Mouse (Mus musculus) retina, postnatal 1 day (tissue): ENCODE results near the gene Gm42372.

Source experiments
- DNase-seq: peaks from one replicate; pipeline ENCODE4 v3.0.0-alpha.2; 2012

Gene Gm42372

DNA sequence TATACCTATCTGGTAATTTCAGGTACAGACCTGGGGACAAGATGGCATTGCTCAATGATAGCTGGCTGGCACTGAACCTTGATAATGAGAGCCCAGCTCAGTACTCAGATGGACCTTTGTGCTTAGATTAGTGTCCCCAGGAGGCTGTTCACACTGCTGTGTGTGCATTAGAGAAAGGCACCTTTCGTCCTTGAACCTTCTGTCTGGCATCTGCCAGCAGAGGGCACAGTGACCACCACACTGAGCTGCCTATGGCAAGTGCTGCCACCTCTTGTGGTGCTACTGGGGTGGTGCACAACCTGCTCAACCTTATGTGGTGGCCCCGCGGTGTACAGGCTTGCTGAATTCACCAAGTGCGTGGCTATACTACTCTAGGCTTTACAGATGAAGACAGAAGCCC is 24.4 kb downstream of the Gm42372 start:
- peak; percentile 56 for DNase-seq

DNA sequence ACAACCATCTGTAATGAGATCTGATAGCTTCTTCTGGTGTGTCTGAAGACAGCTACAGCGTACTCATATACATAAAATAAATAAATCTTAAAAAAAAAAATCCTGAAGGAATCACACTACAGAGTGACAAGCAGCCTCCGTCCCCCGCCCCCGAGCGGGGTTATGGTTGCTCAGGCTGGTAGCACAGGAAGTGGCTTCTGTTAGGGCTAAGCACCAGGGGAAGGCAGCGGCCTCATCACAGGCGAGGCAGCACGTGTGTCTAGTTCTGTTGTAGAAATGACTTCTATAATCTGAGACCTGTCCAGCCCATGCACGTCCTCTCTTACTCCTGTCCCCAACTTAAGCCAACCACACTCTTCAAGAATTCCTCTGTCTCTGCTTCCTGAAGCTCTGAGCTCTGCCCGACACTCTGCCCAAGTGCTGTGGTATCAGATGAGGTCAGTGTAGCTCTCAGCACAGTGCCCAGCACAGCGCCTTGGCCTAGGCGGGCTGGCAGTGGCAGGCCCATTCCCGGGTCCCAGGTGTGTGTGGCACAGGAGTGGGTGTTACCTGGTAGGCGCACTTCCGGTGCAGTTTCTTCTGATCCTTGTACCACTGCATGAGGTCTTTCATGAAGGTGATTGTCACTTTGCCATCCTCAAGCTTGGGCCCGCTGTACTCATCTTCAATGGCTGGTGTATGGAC is 26.6 kb downstream of the Gm42372 start:
- DNase-seq = no peak

DNA sequence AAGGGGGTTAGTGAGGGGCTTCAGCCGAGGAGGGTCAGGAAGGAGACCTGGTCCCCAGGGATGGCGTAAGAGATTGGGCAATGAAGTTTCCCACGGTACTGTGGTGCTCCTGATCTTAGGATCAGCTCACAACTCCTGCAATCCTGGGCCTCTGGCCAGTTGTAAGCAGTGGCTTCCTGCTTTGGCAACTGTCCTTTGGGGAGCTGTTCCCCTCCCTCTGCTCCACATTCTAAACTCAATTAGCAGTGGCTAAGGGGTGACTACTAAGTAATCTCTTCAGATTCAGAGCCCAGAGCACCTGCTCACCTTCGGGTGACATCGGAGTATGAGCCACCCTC is 27.1 kb downstream of the Gm42372 start:
- no peak for DNase-seq

DNA sequence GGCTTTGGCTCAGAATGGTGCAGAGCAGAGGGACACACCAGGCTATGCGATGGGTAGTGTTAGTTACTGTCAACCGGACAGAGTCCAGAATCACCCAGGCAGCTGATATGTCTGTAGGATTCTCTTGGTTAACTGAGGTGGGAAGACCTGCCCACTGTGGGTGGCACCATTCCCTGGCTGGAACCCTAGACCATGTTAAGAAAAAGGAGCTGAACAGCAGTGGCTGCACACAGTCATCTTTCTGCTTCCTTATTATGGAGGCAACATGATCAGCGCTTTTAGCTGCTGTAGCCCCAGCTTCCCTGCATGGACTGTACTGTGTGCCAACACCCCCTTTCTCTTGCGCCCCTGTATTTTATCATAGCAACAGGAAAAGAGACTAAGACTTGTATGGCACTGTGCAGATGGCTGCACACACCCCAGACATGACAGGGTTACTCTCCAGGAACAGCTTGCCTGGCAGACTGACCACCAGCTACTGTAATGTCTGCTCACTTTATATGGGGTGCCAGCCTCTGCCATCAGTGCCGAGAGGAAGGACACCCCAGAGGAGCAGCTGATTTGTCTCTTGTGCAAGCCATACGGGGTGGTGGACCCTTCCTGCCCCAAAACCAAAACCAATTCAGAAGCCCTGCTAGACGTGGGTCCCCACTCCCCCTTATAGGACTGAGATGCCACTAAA is 29.2 kb downstream of the Gm42372 start:
- DNase-seq = no peak

DNA sequence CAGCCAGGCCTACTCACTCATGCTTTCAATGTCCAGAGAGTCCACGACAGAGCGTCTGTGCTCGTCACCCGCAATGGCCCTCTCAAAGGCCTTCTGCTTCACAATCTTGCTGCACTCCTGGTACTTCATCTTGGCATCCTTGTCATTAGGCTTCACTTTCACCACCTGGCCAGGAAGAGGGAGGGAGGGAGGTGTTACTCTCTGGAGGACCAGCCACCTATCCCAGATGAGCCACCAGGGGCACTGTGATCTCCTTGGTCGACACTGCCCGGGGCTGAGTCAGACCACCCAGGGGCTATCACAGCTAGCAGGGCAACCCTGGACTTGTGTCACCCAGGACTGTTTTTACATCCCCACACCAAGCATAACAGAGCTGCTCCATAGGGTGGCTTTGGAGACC is 32.5 kb downstream of the Gm42372 start:
- no peak for DNase-seq

DNA sequence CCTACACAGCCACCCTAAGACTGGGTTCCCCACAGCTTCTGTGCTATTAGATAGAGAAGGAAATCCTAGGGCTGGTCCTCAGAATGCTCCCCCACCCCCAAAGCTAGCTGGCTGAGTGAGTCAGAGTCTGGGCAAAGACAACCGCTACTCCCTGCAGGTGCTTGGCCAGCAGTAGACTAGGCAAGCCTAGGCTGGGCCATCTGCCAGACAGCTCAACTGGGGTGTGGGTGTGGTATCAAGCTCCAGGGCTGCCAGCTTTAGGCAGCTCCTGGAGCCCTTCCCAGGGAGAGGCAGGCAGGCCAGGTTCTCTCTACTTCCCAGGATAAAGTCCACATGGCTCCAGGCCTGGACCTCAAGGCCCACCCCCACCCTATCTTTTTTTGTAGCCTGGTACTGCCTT is 34.1 kb downstream of the Gm42372 start:
- DNase-seq = no peak

DNA sequence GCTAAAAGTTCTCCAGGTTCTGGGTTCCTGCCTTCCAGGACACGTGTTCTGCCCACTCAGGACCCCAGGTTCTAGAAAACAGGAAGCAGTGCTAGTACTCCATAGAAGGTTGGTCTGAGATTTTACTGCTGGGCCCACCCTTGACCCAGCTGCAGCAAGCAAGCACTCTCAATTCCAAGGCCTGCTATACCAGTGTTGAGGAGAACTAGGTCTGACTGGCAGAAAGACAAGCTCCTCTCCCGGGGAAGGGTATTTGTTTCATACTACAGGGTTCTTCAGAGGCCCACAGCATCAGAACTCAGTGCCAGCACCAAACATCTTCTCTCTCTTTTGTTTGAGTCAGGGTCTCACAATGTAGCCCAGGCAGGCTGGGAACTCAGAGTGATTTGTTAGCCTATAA is 35.0 kb downstream of the Gm42372 start:
- no peak for DNase-seq

DNA sequence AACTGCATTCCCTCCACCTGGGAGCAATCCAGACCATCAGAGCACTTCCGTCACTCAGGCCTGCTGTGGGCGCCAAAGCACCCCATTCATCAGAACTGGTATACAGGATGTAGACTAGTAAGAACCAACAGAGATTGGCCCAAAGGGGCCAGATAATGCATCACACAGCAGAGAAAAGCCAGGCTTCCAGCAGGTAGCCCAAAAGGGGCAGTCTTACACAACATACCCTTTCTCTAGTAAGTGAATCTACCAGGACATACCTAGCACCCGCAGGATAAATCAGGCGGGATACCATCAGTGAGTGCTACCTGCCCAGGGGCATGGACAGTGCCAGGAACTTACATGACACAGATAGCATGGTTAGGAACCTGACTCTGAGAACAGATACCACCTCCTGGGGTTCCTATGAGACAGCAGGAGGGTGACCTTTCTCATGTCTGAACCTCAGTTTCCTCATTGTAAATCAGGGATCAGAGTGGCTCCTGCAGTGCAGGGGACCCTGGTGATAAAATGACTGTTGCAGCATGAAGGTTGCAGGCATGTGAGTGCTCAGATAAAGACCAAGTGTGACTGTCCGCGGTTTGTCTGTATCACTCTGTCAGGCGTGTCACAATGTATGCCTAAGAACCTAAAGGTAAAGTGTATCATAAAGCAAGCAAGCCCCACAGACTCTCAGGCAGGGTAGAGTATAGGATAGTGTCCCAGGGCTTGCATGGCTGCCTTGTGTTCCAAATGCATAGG is 36.7 kb downstream of the Gm42372 start:
- no peak for DNase-seq

DNA sequence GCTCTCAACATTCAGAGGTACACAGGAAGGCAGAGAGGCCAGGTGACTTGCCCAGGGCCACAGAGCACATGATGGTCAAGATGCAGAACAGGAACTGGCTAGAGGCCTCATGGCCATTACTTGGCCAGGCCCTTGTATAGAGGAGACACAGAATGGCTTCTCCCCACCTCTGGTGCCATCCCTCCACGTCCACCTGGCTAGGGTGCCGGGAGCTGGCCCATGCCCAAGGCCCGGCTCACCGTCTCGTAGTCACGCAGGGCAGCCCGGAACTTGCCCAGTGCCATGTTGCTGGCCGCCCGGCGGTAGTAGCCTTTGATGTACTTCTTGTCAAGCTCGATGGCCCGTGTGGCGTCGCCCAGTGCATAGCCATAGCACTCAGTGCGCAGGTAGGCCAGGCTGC is 39.3 kb downstream of the Gm42372 start:
- DNase-seq = no peak

DNA sequence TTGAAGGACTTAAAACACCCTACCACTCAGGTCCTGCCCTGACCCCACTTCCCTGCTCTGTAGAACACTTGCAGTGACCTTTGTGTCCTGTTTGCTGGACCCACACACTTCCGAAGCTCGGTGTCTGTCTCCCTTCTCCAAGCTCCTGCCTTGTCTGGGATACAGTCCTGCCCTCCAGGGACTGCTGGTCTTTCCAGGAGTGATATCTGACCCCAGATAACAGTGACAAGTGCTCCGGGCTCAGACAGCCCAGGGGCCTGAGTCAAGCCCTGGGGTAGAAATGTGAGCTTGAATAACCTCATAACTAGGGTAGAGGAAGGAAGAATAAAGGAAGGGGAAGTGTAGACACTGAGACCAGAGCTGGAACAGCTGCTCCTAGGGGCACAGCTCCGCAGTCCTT is 40.8 kb downstream of the Gm42372 start:
- no peak for DNase-seq

DNA sequence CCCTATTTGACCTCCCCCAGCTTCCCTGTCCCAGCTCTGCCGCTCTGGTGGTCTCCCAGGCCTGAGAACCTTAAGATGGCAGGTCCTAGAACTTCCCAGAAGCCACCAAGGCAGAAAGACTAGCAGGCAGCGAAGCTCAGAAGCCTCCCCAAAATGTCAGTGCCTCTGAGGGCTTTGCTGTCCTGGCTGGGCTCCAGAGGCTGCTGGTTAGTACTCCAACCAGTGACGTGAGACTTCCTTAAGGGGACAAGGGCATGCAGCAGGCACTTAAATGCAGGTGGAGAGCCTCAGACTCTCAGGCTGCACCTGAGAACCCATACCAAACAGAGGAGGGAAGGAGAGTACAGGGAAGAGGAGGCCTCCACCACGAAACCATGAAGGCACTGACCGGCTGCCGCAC is 41.3 kb downstream of the Gm42372 start:
- DNase-seq = no peak

DNA sequence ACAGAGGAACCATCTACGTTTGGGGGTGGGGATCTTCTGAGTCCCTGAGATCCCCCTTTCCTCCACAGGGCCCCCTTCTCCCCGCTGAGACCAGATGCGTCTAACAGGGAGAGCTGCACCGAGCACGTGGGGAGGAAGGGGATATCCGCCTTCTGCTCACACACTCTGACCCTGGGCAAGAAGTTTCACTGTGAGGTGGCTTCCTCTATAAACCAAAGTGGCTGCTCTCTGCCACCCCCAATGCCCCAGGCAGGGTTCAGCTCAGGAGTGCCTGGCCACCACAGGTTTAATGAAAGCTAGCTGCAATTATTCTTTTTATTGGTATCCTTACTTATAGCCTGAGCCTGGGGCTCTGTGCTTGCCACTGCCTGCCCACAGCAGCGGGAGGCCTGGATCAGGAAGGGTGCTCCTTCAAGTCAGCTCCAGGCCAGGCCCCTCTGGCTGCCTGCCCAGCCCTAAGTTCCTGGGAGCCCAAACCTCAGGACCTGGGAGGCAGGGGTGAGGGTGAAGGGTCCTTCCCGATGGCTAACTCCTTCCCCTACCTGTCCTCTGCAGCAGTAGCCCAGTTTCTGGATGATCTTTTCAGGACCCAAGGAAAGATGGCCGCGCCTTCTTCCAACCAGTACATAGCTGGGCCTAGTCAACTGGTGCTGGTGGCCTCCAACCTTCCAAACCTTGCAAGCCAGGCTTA is 42.1 kb downstream of the Gm42372 start:
- DNase-seq = no peak

DNA sequence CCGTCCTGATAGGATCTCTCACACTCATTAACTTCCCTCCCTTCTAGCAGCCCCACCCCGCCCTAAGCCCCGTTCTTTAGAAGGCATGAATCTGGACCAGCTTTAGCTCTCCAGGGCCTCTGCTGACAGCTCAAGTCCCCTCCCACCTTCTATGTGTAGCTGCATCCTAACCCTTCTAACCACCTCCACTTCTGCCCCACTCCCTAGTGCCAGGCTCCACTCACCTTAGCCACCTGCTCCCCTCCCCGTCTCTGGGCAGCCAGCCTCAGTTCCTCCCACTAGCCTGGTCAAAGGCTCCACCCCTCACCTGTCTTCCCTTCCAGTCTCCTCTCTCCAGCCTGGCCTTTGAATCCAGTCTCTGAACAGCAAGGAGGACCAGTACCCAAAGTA is 42.6 kb downstream of the Gm42372 start:
- no peak for DNase-seq

DNA sequence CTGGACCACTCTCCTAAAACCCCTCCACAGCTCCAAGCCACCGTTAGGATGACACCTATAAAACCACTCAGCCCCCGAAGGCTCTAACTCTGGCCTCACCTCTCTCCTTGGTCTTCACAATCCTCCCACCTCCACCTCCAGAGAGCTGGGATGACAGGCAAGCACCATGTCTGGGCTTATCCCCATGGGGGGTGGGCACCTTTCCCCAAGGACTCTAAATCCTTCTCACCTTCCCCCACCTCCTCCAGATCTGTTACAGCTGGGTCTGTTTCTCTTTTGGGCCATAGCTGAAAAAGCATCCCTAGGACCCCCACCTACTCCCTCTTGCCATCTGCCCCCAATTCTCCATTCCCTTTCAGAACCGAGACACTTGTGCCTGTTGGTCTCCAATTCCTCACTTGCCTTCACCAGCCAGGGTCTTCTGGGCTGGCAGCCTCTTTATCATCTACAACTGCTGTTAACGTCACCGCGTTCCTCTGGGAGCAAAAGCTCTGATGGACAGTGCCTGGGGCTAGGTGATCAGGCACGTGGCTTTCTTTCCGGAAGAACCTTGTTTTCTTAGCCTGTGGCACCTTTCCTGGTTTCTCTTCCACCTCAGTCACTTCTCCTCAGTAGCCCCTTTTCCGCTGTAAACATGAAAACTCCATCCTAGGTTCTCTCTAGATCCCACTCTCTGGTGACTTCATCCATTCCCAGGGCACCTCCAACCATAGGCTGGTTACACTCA is 43.2 kb downstream of the Gm42372 start:
- no peak for DNase-seq

DNA sequence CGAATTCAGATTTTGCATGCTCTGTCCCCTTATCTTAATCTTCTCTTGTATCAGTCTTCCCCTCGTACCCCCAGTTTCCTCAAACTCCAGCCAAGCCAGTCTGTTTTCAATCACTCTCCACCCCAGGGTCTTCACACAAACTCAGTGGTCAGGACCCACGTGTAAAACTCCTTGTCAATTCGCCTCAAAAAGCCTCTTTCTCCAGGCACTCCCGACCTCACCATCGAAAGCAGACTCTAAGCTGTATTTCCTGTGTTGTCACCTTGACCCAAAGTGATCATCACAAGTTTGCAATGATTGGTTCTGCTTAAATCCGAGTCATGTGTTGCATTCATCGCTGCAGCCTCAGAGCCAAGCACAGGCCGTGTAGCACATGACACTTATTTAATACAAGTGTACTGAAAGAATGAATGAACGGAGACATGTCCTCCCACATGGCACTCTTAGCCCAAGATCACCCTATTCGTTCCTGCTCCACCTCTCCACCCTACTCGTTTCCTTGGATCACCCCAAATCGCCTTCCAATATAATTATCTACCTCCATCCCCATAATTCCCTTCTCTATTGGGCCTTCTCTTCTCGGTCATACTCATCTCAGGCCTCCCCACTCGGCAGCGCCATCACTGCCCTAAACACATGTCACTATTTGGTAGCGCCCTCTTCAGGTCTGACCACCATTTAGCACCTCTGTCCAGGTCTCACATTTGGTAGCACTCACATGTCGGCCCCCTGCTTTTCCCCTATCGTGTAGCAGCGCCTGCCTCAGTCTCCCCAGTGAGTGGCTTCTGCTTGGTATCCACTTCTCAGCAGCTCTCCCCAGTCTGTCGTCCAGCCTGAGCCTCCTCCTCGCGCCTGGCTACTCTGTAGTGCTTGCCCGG is 44.1 kb downstream of the Gm42372 start:
- peak; percentile 85 for DNase-seq

DNA sequence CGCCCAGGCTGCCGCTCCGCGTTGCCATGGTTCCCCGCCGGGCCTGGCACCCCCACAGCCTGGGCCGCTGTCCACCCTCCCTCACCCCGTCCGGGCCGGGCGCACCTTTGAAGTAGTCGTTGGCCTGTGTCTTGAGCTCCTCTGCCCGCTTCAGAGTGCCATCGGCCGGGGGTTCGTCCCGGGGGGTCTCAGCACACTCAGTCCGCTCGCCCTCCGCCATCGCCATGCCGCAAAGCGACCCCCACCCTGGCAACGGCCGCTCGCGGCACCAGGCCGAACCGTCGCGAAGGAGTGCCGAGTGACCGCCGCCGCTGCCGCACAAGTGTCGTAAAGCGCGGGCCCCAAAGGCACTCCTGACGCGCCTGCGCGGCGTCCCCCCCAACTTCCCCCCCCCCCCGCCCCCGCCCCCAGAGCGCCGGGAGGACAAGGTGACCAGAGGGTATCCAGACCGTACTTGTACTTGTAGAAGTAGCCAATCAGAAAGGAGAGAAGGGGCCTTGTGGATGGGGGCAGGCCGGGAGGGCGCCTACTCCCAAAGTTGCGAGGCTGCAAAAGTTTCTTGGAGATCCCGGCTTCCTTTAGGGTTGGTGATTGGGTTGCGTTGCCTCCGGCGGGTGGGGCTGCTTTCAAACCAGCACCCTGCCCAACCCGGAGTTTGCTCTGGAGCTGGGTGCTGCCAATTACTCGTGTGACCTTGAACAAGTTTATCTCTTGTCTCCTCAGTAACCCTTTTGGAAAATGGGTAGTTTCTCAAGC is 44.9 kb downstream of the Gm42372 start, which contains the start of gene Ppp5c:
Ppp5c (minus strand) TSS at position 337 of the 756 bp plus-strand sequence.
- DNase-seq = peak; percentile 96

DNA sequence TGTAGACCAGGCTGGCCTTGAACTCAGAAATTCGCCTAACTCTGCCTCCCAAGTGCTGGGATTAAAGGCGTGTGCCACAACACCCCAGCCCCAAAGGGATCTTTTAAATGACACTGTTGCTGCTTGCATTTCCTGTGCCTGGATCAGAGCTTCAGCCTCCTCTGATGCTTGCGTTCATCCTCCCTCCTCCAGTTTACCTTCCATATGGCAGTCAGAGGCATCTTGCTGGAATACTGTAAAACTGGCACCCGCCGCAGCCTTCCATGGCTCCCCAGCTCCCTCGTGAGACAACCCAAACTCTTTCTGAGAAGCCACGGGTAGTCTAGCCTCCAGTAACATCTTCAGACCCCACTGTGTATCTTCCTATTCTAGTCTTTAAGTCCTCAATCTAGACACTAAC is 46.0 kb downstream of the Gm42372 start:
- no peak for DNase-seq

DNA sequence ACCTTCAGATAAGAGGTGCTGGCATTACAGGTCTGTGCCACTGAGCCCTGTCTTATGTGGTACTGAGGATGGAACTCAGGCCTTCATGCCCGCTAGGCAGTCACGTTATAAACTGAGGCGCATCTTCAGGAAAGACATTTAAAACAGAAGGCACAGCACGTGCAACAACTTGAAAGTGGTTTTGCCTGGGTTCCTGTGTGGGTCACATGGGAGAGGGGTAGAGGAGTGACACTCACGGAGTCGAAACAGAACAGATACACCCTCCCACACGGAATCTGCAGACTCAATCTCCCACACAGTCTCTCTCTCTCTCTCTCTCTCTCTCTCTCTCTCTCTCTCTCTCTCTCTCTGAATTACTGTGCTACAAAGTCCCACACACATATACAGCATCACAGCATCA is 47.4 kb downstream of the Gm42372 start:
- DNase-seq = no peak
